Mouse (Mus musculus): ENCODE data around the gene Timm17b. TPM values are rescaled to one million over a fixed set of nuclear protein-coding genes. Genes with fewer than 3 reads are reported as not detected.
A peak's percentile ranks its signal among the peaks of the same experiment; 100 is the strongest.
"Not testable (repeated sequence)": the region's sequence is repeated elsewhere in the genome, so short reads cannot be mapped to it uniquely, and the experiment has no call there.

Gene Timm17b
- total RNA-seq, 1 experiment from 2014 or later: 51.9 TPM

DNA sequence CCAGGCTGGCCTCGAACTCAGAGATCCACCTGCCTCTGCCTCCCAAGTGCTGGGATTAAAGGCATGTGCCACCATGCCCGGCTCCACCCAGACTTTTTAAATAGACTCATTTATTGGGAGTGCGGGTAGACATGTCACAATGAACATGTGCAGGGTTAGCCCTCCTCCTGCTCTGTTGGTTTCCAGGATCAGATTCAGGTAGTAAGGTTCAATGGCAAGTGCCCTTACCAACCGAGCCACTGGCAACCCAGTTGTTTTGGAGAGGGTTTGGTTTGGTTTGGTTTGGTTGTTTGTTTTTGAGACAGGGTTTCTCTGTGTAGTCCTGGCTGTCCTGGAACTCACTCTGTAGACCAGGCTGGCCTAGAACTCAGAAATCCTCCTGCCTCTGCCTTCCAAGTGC, 10.1 kb downstream of the Timm17b start, which contains the start of gene Gm10490:
TSS of gene Gm10490 (plus strand) at position 301 of the 400 bp plus-strand sequence.
- ATAC-seq (replicated peaks in 1 of 2; ENCODE audit: insufficient read depth in 1 of 2, low FRiP score in 2 of 2, low TSS enrichment in 1 of 2, low read depth in 1 of 2, poor library complexity in 2 of 2, severe bottlenecking in 2 of 2): not testable (repeated sequence)

GRCm38 (mm10) chrX:7910473-7910872, 11.3 kb downstream of the Timm17b start:
- no peak for ATAC-seq (replicated peaks in 1 of 2; ENCODE audit: insufficient read depth in 1 of 2, low FRiP score in 2 of 2, low TSS enrichment in 1 of 2, low read depth in 1 of 2, poor library complexity in 2 of 2, severe bottlenecking in 2 of 2)

- ATAC-seq (replicated peaks in 1 of 2; ENCODE audit: insufficient read depth in 1 of 2, low FRiP score in 2 of 2, low TSS enrichment in 1 of 2, low read depth in 1 of 2, poor library complexity in 2 of 2, severe bottlenecking in 2 of 2): peak; percentile 59 to 77; a peak in 3 of 4 replicates
Observed at GRCm38 (mm10) chrX:7915669-7916068, 16.5 kb downstream of the Timm17b start.

DNA sequence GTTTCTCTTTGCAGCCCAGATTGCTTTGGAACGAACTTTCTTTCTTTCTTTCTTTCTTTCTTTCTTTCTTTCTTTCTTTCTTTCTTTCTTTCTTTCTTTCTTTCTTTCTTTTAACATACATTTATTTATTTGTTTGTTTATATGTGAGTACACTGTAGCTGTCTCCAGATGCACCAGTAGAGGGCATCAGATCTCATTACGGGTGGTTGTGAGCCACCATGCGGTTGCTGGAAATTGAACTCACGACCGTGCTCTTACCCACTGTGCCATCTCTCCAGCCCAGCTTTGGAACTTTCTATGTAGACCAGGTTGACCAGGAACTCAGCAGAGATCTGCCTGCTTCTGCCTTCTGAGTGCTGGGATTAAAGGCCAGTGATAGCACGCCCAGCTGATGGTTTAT, 18.8 kb downstream of the Timm17b start:
- not testable (repeated sequence) for ATAC-seq (replicated peaks in 1 of 2; ENCODE audit: insufficient read depth in 1 of 2, low FRiP score in 2 of 2, low TSS enrichment in 1 of 2, low read depth in 1 of 2, poor library complexity in 2 of 2, severe bottlenecking in 2 of 2)

GRCm38 (mm10) chrX:7919601-7920383, 20.6 kb downstream of the Timm17b start, which contains the start of gene Pcsk1n:
Gene Pcsk1n (plus strand): TSS chrX:7919822.
- ATAC-seq (replicated peaks in 1 of 2; ENCODE audit: insufficient read depth in 1 of 2, low FRiP score in 2 of 2, low TSS enrichment in 1 of 2, low read depth in 1 of 2, poor library complexity in 2 of 2, severe bottlenecking in 2 of 2): no peak

DNA sequence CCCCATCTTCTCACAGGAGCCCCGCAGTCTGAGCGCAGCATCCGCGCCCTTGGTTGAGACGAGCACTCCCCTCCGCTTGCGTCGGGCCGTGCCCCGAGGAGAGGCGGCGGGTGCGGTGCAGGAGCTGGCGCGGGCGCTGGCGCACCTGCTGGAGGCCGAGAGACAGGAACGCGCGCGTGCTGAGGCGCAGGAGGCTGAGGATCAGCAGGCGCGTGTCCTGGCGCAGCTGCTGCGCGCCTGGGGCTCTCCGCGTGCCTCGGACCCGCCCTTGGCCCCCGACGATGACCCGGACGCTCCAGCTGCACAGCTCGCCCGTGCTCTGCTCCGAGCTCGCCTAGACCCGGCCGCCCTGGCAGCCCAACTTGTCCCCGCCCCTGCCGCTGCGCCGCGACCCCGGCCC, 22.9 kb downstream of the Timm17b start:
- no peak for ATAC-seq (replicated peaks in 1 of 2; ENCODE audit: insufficient read depth in 1 of 2, low FRiP score in 2 of 2, low TSS enrichment in 1 of 2, low read depth in 1 of 2, poor library complexity in 2 of 2, severe bottlenecking in 2 of 2)

GRCm38 (mm10) chrX:7926266-7926665, 27.1 kb downstream of the Timm17b start:
- ATAC-seq (replicated peaks in 1 of 2; ENCODE audit: insufficient read depth in 1 of 2, low FRiP score in 2 of 2, low TSS enrichment in 1 of 2, low read depth in 1 of 2, poor library complexity in 2 of 2, severe bottlenecking in 2 of 2): no peak

GRCm38 (mm10) chrX:7927116-7927515, 28.0 kb downstream of the Timm17b start:
- ATAC-seq (replicated peaks in 1 of 2; ENCODE audit: insufficient read depth in 1 of 2, low FRiP score in 2 of 2, low TSS enrichment in 1 of 2, low read depth in 1 of 2, poor library complexity in 2 of 2, severe bottlenecking in 2 of 2): no peak

- ATAC-seq (replicated peaks in 1 of 2; ENCODE audit: insufficient read depth in 1 of 2, low FRiP score in 2 of 2, low TSS enrichment in 1 of 2, low read depth in 1 of 2, poor library complexity in 2 of 2, severe bottlenecking in 2 of 2): no peak
Observed at GRCm38 (mm10) chrX:7928270-7928790, 29.2 kb downstream of the Timm17b start, which contains the start of gene Eras. Gene Eras (minus strand): TSS chrX:7928607.

GRCm38 (mm10) chrX:7936874-7937273, 37.7 kb downstream of the Timm17b start:
- peak; percentile 32 to 56; a peak in 1 of 4 replicates for ATAC-seq (replicated peaks in 1 of 2; ENCODE audit: insufficient read depth in 1 of 2, low FRiP score in 2 of 2, low TSS enrichment in 1 of 2, low read depth in 1 of 2, poor library complexity in 2 of 2, severe bottlenecking in 2 of 2)

- ATAC-seq (replicated peaks in 1 of 2; ENCODE audit: insufficient read depth in 1 of 2, low FRiP score in 2 of 2, low TSS enrichment in 1 of 2, low read depth in 1 of 2, poor library complexity in 2 of 2, severe bottlenecking in 2 of 2): no peak
Observed at GRCm38 (mm10) chrX:7937667-7938066, 38.5 kb downstream of the Timm17b start.

- ATAC-seq (replicated peaks in 1 of 2; ENCODE audit: insufficient read depth in 1 of 2, low FRiP score in 2 of 2, low TSS enrichment in 1 of 2, low read depth in 1 of 2, poor library complexity in 2 of 2, severe bottlenecking in 2 of 2): no peak
Observed at GRCm38 (mm10) chrX:7945618-7946017, 46.5 kb downstream of the Timm17b start.

- no peak for ATAC-seq (replicated peaks in 1 of 2; ENCODE audit: insufficient read depth in 1 of 2, low FRiP score in 2 of 2, low TSS enrichment in 1 of 2, low read depth in 1 of 2, poor library complexity in 2 of 2, severe bottlenecking in 2 of 2)
Observed at GRCm38 (mm10) chrX:7947108-7947899, 48.1 kb downstream of the Timm17b start, which contains the start of gene Hdac6. Gene Hdac6 (minus strand): TSS chrX:7947889.

- ATAC-seq (replicated peaks in 1 of 2; ENCODE audit: insufficient read depth in 1 of 2, low FRiP score in 2 of 2, low TSS enrichment in 1 of 2, low read depth in 1 of 2, poor library complexity in 2 of 2, severe bottlenecking in 2 of 2): peak; percentile 99
Observed at GRCm38 (mm10) chrX:7947900-7948492, 48.8 kb downstream of the Timm17b start.

DNA sequence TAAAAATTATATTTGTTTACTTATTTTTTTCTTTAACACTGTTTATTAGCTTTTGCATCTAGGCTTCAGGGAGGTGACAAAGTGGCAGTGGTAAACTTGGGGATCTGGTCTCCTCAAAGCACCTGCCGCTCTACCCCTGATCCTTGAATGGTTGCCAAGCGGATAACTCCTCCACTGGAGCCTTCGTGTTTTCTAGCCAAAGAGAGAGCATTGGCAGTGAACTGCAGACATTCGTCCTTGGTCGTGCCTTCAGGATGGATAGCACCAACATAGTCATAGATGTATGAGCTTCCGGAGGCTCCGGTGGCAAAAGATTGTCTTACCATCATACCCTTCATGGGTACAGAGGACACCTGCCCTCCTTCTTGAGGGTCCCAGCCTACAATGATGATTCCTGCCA, 50.9 kb downstream of the Timm17b start:
- no peak for ATAC-seq (replicated peaks in 1 of 2; ENCODE audit: insufficient read depth in 1 of 2, low FRiP score in 2 of 2, low TSS enrichment in 1 of 2, low read depth in 1 of 2, poor library complexity in 2 of 2, severe bottlenecking in 2 of 2)

Data from hematopoietic stem cell, adult 5-6 weeks (primary cell).